ENCODE assay signal across 8 mouse cellular contexts in the genomic region with DNA sequence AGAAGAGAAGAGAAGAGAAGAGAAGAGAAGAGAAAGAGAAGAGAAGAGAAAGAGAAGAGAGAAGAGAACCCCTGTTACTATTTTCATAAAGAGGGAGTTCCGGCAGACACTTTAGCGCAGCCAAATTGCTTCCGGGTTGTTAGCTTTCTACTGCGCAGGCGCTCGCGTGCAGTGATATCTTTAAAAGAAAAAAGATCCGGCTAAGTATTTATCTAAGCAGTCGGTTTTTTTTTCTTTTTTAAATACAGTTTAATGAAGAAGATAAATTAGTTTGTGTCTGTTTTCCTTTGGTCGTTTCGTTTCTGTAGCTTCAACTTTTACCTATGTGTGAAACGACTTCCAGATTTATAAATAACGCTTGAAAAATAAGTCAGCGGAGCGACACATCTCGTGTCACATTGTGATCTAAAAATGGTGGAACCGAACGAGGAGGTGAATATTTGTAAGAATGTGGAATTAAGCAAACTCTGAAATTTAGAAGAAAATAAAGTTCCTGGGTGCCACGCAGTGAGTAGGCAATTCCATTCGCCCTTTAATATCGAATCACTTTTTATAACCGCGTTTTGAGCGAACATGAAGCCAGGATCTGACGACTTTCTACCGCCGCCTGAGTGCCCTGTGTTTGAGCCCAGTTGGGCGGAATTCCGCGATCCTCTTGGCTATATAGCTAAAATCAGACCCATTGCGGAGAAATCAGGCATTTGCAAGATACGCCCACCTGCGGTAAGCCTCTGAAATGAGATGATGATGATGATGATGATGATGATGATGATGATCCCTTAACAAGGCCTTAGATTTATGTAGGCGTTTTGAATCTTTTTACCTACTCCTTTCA. TPM values are rescaled to one million over a fixed set of nuclear protein-coding genes. Genes with fewer than 3 reads are reported as not detected.
DNase-seq lines count a peak whose midpoint lies in the region; ATAC-seq and TF ChIP-seq lines count a peak whose summit lies in the region.

TSS of gene Kdm5d (plus strand) at position 396 of the 835 bp plus-strand sequence.

- H3K4me1 ChIP-seq in bone marrow macrophage, adult 2 months (ENCODE audit: control insufficient read depth, insufficient read depth, low read length): no peaks in the 10 kb centered on the region
- no peaks in the 10 kb centered on the region for H3K4me1 ChIP-seq in forebrain, embryonic 10.5 days
- no peaks in the 10 kb centered on the region for H3K4me1 ChIP-seq in hindbrain, embryonic 12.5 days
- H3K4me1 ChIP-seq in limb, embryonic 15.5 days: no peaks in the 10 kb centered on the region
- H3K4me1 ChIP-seq in midbrain, embryonic 15.5 days: no peaks in the 10 kb centered on the region

- no peaks in the 10 kb centered on the region for H3K27me3 ChIP-seq in forebrain, embryonic 10.5 days (ENCODE audit: poor library complexity, severe bottlenecking)
- H3K27me3 ChIP-seq in hindbrain, embryonic 12.5 days: no peaks in the 10 kb centered on the region
- H3K27me3 ChIP-seq in limb, embryonic 15.5 days: no peaks in the 10 kb centered on the region
- no peaks in the 10 kb centered on the region for H3K27me3 ChIP-seq in midbrain, embryonic 15.5 days (replicated peaks)

- WGBS in forebrain, embryonic 10.5 days: 4% methylated on average over 34 of the region's 34 CpGs
- under 1% methylated on average over 27 of the region's 34 CpGs for WGBS in hindbrain, embryonic 12.5 days
- WGBS in limb, embryonic 15.5 days: 1% methylated on average over 31 of the region's 34 CpGs
- 2% methylated on average over 22 of the region's 34 CpGs for WGBS in midbrain, embryonic 15.5 days

- no peaks in the 10 kb centered on the region for H3K9me3 ChIP-seq in forebrain, embryonic 10.5 days
- no peaks in the 10 kb centered on the region for H3K9me3 ChIP-seq in hindbrain, embryonic 12.5 days (replicated peaks)
- H3K9me3 ChIP-seq in limb, embryonic 15.5 days: no peaks in the 10 kb centered on the region
- no peaks in the 10 kb centered on the region for H3K9me3 ChIP-seq in midbrain, embryonic 15.5 days

- peak within 1 kb of the TSS; percentile 71 for H3K27ac ChIP-seq in bone marrow macrophage, adult 2 months (ENCODE audit: insufficient read depth, low read depth, low read length)
- H3K27ac ChIP-seq in forebrain, embryonic 10.5 days: peak within 1 kb of the TSS; percentile 83
- no peak within 1 kb of the TSS for H3K27ac ChIP-seq in hindbrain, embryonic 12.5 days
- peak within 1 kb of the TSS; percentile 63; the same call in 1 of the 2 replicates for H3K27ac ChIP-seq in limb, embryonic 15.5 days
- 0 out of 2 replicates have a peak within 1 kb of the TSS, but pooled peaks have one; percentile 50 for H3K27ac ChIP-seq in midbrain, embryonic 15.5 days

- peak within 1 kb of the TSS; percentile 90 for H3K4me3 ChIP-seq in bone marrow macrophage, adult 2 months (ENCODE audit: insufficient read depth, low read length)
- peak within 1 kb of the TSS; percentile 53 for H3K4me3 ChIP-seq in forebrain, embryonic 10.5 days
- peak within 1 kb of the TSS; percentile 37 for H3K4me3 ChIP-seq in hindbrain, embryonic 12.5 days
- H3K4me3 ChIP-seq in limb, embryonic 15.5 days: peak within 1 kb of the TSS; percentile 40
- H3K4me3 ChIP-seq in midbrain, embryonic 15.5 days: peak within 1 kb of the TSS; percentile 41

- TF ChIP-seq CTCF in bone marrow macrophage, adult 2 months (IDR thresholded peaks at IDR 0.05; ENCODE audit: low read depth, low read length): no peak

- no peak for TF ChIP-seq POLR2A in bone marrow macrophage, adult 2 months (IDR thresholded peaks at IDR 0.05; ENCODE audit: borderline replicate concordance, low read depth, low read length)

- H3K9ac ChIP-seq in hindbrain, embryonic 12.5 days: 0 out of 2 replicates have a peak within 1 kb of the TSS, but pooled peaks have one; percentile 18
- H3K9ac ChIP-seq in limb, embryonic 15.5 days: no peak within 1 kb of the TSS
- no peak within 1 kb of the TSS for H3K9ac ChIP-seq in midbrain, embryonic 15.5 days

- no peak for ATAC-seq in hindbrain, embryonic 12.5 days (ENCODE audit: low FRiP score)
- no peak for ATAC-seq in limb, embryonic 15.5 days (ENCODE audit: insufficient number of reproducible peaks, low FRiP score, low TSS enrichment, low read depth)
- ATAC-seq in midbrain, embryonic 15.5 days (replicated peaks): no peak; the same call in 1 of the 2 replicates

- DNase-seq in adrenal gland, postnatal 14 days: no peak
- DNase-seq in adrenal gland, adult 2 months: no peak
- peak; percentile 23 for DNase-seq in forebrain, embryonic 10.5 days (ENCODE audit: extremely low spot score, low spot score)
- DNase-seq in telencephalon, adult 2 months (ENCODE audit: low read depth, low spot score): peak; percentile 70

- H3K36me3 ChIP-seq in forebrain, embryonic 10.5 days (replicated peaks): peaks cover 17% of the 10 kb centered on the region
- no peaks in the 10 kb centered on the region for H3K36me3 ChIP-seq in hindbrain, embryonic 12.5 days
- no peaks in the 10 kb centered on the region for H3K36me3 ChIP-seq in limb, embryonic 15.5 days
- H3K36me3 ChIP-seq in midbrain, embryonic 15.5 days (replicated peaks): no peaks in the 10 kb centered on the region

- H3K4me2 ChIP-seq in hindbrain, embryonic 12.5 days (replicated peaks): peak within 1 kb of the TSS; percentile 33
- H3K4me2 ChIP-seq in limb, embryonic 15.5 days: no peak within 1 kb of the TSS
- H3K4me2 ChIP-seq in midbrain, embryonic 15.5 days: peak within 1 kb of the TSS; percentile 32

RNA-seq across cellular contexts. Expression of gene Kdm5d, which starts in this region (rescaled TPM):
- 17.5 and 21.3 TPM in 2 replicates for total RNA-seq in adrenal gland, postnatal 14 days (2021)
- total RNA-seq in adrenal gland, adult 2 months (2021): 10 to 100 TPM in 1 of 2 experiments, not detected in 1; 19.6 TPM
- 1.4 TPM in 1 of 2 replicates, not detected in the other for polyA plus RNA-seq in adrenal gland, adult 2 months (2012; rRNA removed)
- polyA plus RNA-seq in bone marrow macrophage, adult 2 months (2012; ENCODE audit: insufficient read depth, insufficient read length, missing spikeins): 0.27 and 0.39 TPM in 2 replicates
- polyA plus RNA-seq in forebrain, embryonic 10.5 days (2016; fragmentation: Nextera tagmentation; extraction: Ambion mirVana): 17.5 and 18.3 TPM in 2 replicates
- 14.5 and 15.9 TPM in 2 replicates for polyA plus RNA-seq in hindbrain, embryonic 12.5 days (2016; fragmentation: Nextera tagmentation; extraction: Ambion mirVana)
- 5.5 and 7.1 TPM in 2 replicates for polyA plus RNA-seq in limb, embryonic 15.5 days (2015; fragmentation: Nextera tagmentation; extraction: Ambion mirVana)
- polyA plus RNA-seq in midbrain, embryonic 15.5 days (2015; fragmentation: Nextera tagmentation; extraction: Ambion mirVana): 8.3 and 10.2 TPM in 2 replicates

Comparison
In these comparisons a context has a peak if more than half of its experiments do, and no peak if none do; other contexts are left out.
1. DNase-seq: peak in forebrain, embryonic 10.5 days (single experiment) and telencephalon, adult 2 months (single experiment); none in adrenal gland, postnatal 14 days (single experiment) and adrenal gland, adult 2 months (single experiment).
2. H3K4me3 ChIP-seq: peak in every context shown above with its lines; median percentile 90 in bone marrow macrophage, adult 2 months; 53 in forebrain, embryonic 10.5 days; 41 in midbrain, embryonic 15.5 days; 40 in limb, embryonic 15.5 days; 37 in hindbrain, embryonic 12.5 days.